Mouse (Mus musculus) pancreas, adult 10 weeks (tissue): ENCODE measurements around the gene Rnaseh2a. TPM values are rescaled to one million over a fixed set of nuclear protein-coding genes. Genes with fewer than 3 reads are reported as not detected.

Experiments
- polyA plus RNA-seq: library from polyadenylated mRNA; stranded (reverse); fragments of 350-450 nt; fragmentation: Illumina TruSeq; extraction: RNeasy Lipid Tissue Mini Kit (QIAGEN cat#74804); gene quantifications from one replicate; pipeline ENCODE4 v1.2.3, GENCODE M21; 2015; ENCODE audit warnings: low read depth, low replicate concordance; ENCODE audit not compliant: insufficient read depth

Gene Rnaseh2a
- 8.3 TPM for polyA plus RNA-seq

GRCm38 (mm10) chr8:84969241-84970134 is at the start of gene Rnaseh2a, which contains the start of the genes Gm49661 and Prdx2:
TSS of gene Rnaseh2a (minus strand) at chr8:84969767.
TSS of gene Gm49661 (minus strand) at chr8:84969433.
TSS of gene Prdx2 (plus strand) at chr8:84969587.

DNA sequence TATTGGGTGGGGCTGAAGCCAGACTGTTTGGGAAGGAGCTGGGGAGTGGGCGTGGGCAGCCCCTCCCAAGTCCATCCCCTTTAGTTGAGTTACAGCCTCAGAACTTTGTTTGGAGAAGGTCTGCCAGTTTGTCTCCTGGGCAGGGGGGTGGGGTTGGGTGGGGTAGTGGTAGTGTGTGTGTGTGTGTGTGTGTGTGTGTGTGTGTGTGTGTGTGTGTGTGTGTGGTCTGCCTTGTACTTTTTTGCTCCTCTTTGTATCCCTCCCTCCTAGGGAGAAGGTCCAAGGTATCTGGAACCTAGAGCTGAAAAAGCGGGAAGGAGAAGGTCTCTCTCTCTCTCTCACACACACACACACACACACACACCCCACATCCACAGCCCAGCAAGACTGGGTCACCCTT is 44.9 kb upstream of the Rnaseh2a start, which contains the start of gene Best2:
Best2 (minus strand) TSS at position 101 of the 400 bp plus-strand sequence.

GRCm38 (mm10) chr8:84990349-84990748 is 20.8 kb upstream of the Rnaseh2a start, which contains the start of gene Hook2:
TSS of gene Hook2 (plus strand) at chr8:84990603.

DNA sequence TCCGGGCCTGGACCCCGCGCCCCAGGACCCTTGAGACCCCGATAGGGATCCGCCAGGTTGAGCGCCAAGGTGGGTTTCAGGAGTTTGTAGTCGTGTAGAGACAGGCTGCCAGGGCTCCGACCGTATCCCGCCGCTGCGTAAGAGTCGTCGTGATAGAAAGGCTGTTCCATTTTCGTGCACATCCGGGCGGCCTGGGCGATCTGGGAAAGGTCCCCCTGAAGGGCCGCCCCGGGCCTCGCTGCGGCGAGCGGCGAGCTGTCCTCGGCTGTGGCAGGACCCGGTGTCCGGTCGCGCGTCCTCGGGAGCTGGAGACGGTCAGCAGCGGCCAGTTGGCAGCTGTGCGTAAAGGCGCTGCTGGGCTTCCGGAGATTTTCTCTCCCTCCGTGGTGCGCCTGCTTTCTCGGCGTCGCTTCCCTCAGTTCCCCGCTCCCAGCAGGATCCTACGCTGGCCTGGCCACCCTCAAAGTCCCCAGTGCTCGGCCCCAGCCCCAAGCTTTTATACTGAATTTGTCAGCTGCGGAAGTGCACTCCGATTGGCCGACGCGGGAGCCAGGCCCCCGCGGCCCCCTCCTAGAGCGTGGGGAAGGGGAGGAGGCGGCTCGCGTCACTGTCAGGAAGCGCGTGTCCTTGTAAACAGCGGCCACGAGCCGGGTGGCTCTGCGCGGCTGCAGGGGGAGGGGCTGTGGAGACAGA is 8.8 kb upstream of the Rnaseh2a start, which contains the start of gene Junb:
Junb (minus strand) TSS at position 471 of the 693 bp plus-strand sequence.

DNA sequence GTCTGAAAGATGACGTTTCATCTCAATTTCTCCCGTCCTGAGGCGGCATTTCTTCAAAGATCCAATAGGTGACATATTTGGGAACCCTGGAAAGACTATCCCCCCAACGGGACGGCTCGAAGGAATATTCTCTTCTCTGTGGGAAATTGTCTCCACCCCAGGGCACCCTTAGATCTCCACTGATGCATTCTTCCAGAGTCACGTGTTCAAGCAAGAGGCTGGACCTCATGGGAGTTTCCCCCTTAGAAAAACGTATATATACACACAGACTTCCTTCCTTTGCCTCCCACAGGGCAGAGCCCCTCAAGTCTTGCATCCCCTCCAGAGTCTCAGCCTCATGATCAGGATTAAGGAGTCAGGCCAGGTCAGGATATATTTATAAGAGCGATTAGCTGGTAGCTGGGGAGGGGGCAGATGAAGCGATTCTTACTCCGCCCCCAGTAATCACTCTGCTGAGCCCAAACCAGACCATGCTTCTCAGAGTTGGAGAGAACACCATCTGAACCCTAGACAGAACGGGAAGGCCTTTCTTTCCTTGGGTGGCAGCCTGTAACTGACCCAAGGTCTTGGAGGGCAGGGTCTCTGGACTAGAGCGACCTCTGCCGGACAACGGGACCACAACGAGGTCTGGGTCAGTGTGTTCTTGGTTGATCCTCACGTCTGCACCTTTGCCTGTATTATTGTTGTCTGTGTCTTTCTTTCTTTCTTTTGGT is 22.9 kb downstream of the Rnaseh2a start, which contains the start of gene Rtbdn:
Rtbdn (plus strand) TSS at position 464 of the 713 bp plus-strand sequence.

GRCm38 (mm10) chr8:84936962-84937546 is 32.5 kb downstream of the Rnaseh2a start, which contains the start of gene Mast1:
TSS of gene Mast1 (minus strand) at chr8:84937359.

DNA sequence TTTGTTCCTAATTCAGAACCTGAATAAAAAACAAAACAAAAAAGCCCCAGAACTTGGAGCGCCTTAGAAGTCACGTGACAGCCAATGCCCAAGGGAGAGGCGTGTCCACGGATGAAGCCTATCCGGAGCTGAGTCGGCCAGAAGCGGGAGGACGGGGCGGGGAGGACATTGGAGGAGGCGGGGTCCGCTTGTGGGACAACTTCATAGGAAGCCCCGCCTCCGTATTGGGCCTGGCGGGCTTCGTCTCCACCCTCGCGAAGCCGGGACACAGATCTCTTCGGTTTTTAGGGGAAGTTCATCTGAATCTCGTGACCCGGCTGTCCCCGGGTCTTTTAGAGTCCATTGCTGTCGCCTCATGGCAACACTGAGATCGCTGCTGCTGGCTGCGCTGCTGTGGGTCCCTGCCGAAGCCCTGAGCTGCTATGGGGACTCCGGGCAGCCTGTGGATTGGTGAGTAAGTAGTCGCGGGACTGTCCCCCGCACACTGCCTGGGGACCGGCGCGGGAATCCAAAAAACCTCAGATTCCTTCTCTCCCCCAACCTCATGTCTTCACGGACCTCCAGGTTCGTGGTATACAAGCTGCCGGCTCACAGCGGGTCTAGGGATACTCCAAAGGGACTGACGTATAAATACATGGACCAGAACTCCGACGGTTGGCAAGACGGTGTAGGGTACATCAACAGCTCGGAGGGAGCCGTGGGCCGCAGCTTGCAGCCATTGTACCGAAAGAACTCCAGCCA is 61.0 kb downstream of the Rnaseh2a start, which contains the start of gene Dnase2a:
Dnase2a (plus strand) TSS at position 140 of the 741 bp plus-strand sequence.

Other genes with a start within 250 kb of the Rnaseh2a start
- gene G430095P16Rik, start 246.8 kb downstream of the Rnaseh2a start, polyA plus RNA-seq: not detected
- 14.9 TPM for gene Nfix, start 169.4 kb downstream of the Rnaseh2a start, polyA plus RNA-seq
- gene Dand5, start 146.9 kb downstream of the Rnaseh2a start, polyA plus RNA-seq: 1.8 TPM
- 7.0 TPM for gene Gadd45gip1, start 138.2 kb downstream of the Rnaseh2a start, polyA plus RNA-seq
- 18.2 TPM for gene Rad23a, start 129.1 kb downstream of the Rnaseh2a start, polyA plus RNA-seq
- gene Calr, start 122.8 kb downstream of the Rnaseh2a start, polyA plus RNA-seq: 181 TPM
- 19.1 TPM for gene Farsa, start 112.8 kb downstream of the Rnaseh2a start, polyA plus RNA-seq
- gene Syce2, start 97.7 kb downstream of the Rnaseh2a start, polyA plus RNA-seq: not detected
- gene Gcdh, start 75.8 kb downstream of the Rnaseh2a start, polyA plus RNA-seq: 27.8 TPM
- gene Klf1, start 67.8 kb downstream of the Rnaseh2a start, polyA plus RNA-seq: not detected
- 6.3 TPM for gene Dnase2a, start 61.2 kb downstream of the Rnaseh2a start, polyA plus RNA-seq
- 0.61 TPM for gene Mast1, start 32.4 kb downstream of the Rnaseh2a start, polyA plus RNA-seq
- not detected for gene Rtbdn, start 22.8 kb downstream of the Rnaseh2a start, polyA plus RNA-seq
- not detected for gene Gm49661, start 334 bp downstream of the Rnaseh2a start, polyA plus RNA-seq
- 35.5 TPM for gene Prdx2, start 180 bp downstream of the Rnaseh2a start, polyA plus RNA-seq
- 10.0 TPM for gene Junb, start 9.0 kb upstream of the Rnaseh2a start, polyA plus RNA-seq
- 13.4 TPM for gene Hook2, start 20.8 kb upstream of the Rnaseh2a start, polyA plus RNA-seq
- not detected for gene Best2, start 44.8 kb upstream of the Rnaseh2a start, polyA plus RNA-seq
- gene Asna1, start 55.5 kb upstream of the Rnaseh2a start, polyA plus RNA-seq: 24.7 TPM
- 49.3 TPM for gene Trir, start 57.1 kb upstream of the Rnaseh2a start, polyA plus RNA-seq
- gene Tnpo2, start 67.1 kb upstream of the Rnaseh2a start, polyA plus RNA-seq: 7.1 TPM
- 6.4 TPM for gene Fbxw9, start 90.3 kb upstream of the Rnaseh2a start, polyA plus RNA-seq
- gene Gm5741, start 98.2 kb upstream of the Rnaseh2a start, polyA plus RNA-seq: not detected
- 16.0 TPM for gene Dhps, start 102.0 kb upstream of the Rnaseh2a start, polyA plus RNA-seq
- gene Wdr83os, start 111.0 kb upstream of the Rnaseh2a start, polyA plus RNA-seq: 22.2 TPM
- 13.1 TPM for gene Wdr83, start 111.5 kb upstream of the Rnaseh2a start, polyA plus RNA-seq
- 14.9 TPM for gene Man2b1, start 113.5 kb upstream of the Rnaseh2a start, polyA plus RNA-seq
- 1.1 TPM for gene Zfp791, start 153.3 kb upstream of the Rnaseh2a start, polyA plus RNA-seq
- gene Cks1brt, start 182.2 kb upstream of the Rnaseh2a start, polyA plus RNA-seq: not detected